Mouse (Mus musculus) hindbrain, postnatal 0 days (tissue): ENCODE measurements around the gene Gm42688. TPM values are rescaled to one million over a fixed set of nuclear protein-coding genes. Genes with fewer than 3 reads are reported as not detected.

ENCODE experiments used
- ATAC-seq: fragments of 200-750 bp; cut with Nextera tagmentation; 2 replicates; pipeline ENCODE4 v1.8.0; 2017; ENCODE audit warnings: mild to moderate bottlenecking, moderate TSS enrichment, moderate library complexity
- DNase-seq: peaks from one replicate; pipeline ENCODE4 v3.0.0-alpha.2; 2015; ENCODE audit warnings: low spot score
- H3K27ac ChIP-seq: fragments of 300-500 bp; sonication (generic); 2 replicates; pipeline ENCODE4 v1.5.1; 2014; ENCODE audit warnings: mild to moderate bottlenecking
- H3K27me3 ChIP-seq: fragments of 300-500 bp; sonication (generic); 2 replicates; pipeline ENCODE4 v1.6.1; 2014; ENCODE audit warnings: low read length, mixed read lengths; ENCODE audit not compliant: insufficient read depth
- H3K36me3 ChIP-seq: fragments of 300-500 bp; sonication (generic); 2 replicates; pipeline ENCODE4 v1.6.1; 2014; ENCODE audit warnings: low read length, mixed read lengths; ENCODE audit not compliant: insufficient read depth
- H3K4me1 ChIP-seq: fragments of 300-500 bp; sonication (generic); 2 replicates; pipeline ENCODE4 v1.6.1; 2014; ENCODE audit warnings: antibody characterized with exemption, low read length, mixed read lengths; ENCODE audit not compliant: insufficient read depth
- H3K4me2 ChIP-seq: fragments of 300-500 bp; sonication (generic); 2 replicates; pipeline ENCODE4 v1.6.1; 2014; ENCODE audit warnings: low read depth, mild to moderate bottlenecking, low read length, moderate library complexity, mixed read lengths
- H3K4me3 ChIP-seq: fragments of 300-500 bp; sonication (generic); 2 replicates; pipeline ENCODE4 v1.5.1; 2014; ENCODE audit warnings: low read length
- H3K9ac ChIP-seq: fragments of 300-500 bp; sonication (generic); replicated peaks from 2 replicates; pipeline ENCODE4 v1.6.1; 2014; ENCODE audit warnings: mild to moderate bottlenecking, low read length, moderate library complexity, mixed read lengths
- H3K9me3 ChIP-seq: fragments of 300-500 bp; sonication (generic); 2 replicates; pipeline ENCODE4 v1.6.1; 2016; ENCODE audit warnings: low read length, mixed read lengths
- CTCF ChIP-seq: IDR thresholded peaks from 2 replicates; pipeline ENCODE4 v1.5.1; 2016; ENCODE audit warnings: antibody characterized with exemption, control low read depth, low read depth
- WGBS: fragments of 180-500 bp; shearing (Covaris S2); extraction: QIAGEN DNeasy Blood & Tissue Kit; methylation state at CpG from one replicate; pipeline ENCODE4 v1.1.7; 2014; 5-methylcytosine and 5-hydroxymethylcytosine counted together
- polyA plus RNA-seq: library from polyadenylated mRNA; unstranded; fragments of >200 nt; fragmentation: Nextera tagmentation; extraction: Ambion mirVana; gene quantifications from 2 replicates; pipeline ENCODE4 v1.2.1, GENCODE M21; 2015
- total RNA-seq: library from RNA; depleted of rRNA; stranded (reverse); fragments of >200 nt; gene quantifications from 2 replicates; pipeline ENCODE4 v1.2.3, GENCODE M21; 2014; rRNA removed

The Gm42688 gene
- total RNA-seq = 4.3 and 5.7 TPM in 2 replicates
- 3.0 and 3.7 TPM in 2 replicates for polyA plus RNA-seq

DNA sequence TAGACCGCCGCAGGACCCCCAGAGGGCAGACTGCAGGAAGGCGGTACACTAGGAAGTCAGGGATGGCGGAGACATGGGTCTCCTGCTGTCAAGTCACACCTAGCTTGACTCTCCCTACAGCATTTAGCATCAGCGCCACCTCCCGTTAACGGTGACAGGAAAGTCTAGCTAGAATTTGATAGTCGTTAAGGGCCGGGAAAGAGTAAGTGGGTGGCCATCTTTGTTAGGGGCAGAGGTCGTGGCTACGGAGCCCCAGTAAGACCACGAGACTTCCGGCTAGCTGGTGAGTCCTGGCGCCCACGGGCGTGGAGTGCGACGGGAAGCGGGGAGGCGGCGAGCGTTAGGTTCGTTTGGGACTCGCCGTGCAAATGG lies at the start of gene Gm42688, which contains the start of gene Ccdc142:
TSS of gene Gm42688 (plus strand) at position 302 of the 372 bp plus-strand sequence.
TSS of gene Ccdc142 (plus strand) at position 286 of the 372 bp plus-strand sequence.
- TF ChIP-seq CTCF = peak; percentile 80
- H3K4me3 ChIP-seq = peak within 1 kb of the TSS; percentile 75
- H3K27me3 ChIP-seq = no peaks in the 10 kb centered on the region
- ATAC-seq (peak; percentile 93), DNase-seq (peak; percentile 94)
- H3K4me2 ChIP-seq = peak within 1 kb of the TSS; percentile 90
- H3K4me1 ChIP-seq = peaks cover 15% of the 10 kb centered on the region
- H3K36me3 ChIP-seq = peaks cover 3% of the 10 kb centered on the region; the same call in 1 of the 2 replicates
- H3K9ac ChIP-seq = peak within 1 kb of the TSS; percentile 80
- under 1% methylated on average over 25 of the region's 25 CpGs for WGBS
- H3K9me3 ChIP-seq = no peaks in the 10 kb centered on the region
- H3K27ac ChIP-seq = peak within 1 kb of the TSS; percentile 91

GRCm38 (mm10) chr6:83053136-83053960 lies 48.1 kb upstream of the Gm42688 start:
- peak overlapping the region; percentile 90 for H3K4me2 ChIP-seq
- H3K27me3 ChIP-seq = no peaks in the 10 kb centered on the region
- TF ChIP-seq CTCF = 0 out of 2 replicates have a peak, but pooled peaks have one; percentile 1
- WGBS = 2% methylated on average over 26 of the region's 26 CpGs
- ATAC-seq (no peak), DNase-seq (peak; percentile 56)
- H3K27ac ChIP-seq = peak overlapping the region; percentile 86
- H3K9ac ChIP-seq = peak overlapping the region; percentile 89
- H3K4me3 ChIP-seq = peak overlapping the region; percentile 91
- H3K4me1 ChIP-seq = peaks cover 18% of the 10 kb centered on the region
- H3K9me3 ChIP-seq = no peaks in the 10 kb centered on the region
- H3K36me3 ChIP-seq = no peaks in the 10 kb centered on the region

DNA sequence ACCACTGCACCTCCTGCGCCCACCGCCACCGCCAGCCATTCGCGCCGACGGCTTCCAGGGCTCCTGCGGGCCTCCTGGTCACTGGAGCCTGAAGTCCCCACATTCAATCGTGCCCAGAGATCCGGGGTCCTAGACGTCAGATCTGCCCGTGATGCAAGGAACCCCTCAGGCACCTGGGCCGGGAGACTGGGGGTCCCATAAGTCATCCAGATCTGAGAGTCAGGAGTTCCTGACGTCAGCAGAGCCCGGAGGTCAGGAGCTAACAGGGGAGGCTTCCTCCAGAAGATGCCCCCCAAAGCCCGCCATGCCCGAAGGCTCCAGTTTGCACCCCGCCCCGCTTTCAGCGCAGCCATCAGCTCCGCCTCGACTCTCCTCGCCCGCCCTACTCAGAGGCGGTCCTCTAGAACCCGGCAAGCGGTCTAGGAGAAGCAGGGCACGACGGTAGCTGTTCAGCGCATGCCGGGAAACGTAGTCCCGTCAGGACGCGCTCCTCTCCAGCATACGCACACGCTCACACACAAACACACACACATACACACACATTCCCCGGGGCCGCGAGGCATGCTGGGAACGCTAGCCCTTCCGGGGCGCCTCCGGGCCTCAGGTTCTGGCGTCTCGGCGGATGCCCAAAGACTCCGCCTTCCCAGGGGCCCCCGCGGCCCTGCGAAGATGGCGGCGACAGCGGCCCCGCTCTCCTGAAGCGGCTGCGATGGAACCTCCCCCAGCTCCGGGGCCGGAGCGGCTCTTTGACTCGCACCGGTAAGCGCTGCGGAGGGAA lies 47.2 kb upstream of the Gm42688 start, which contains the start of gene Aup1:
TSS of gene Aup1 (plus strand) at position 448 of the 778 bp plus-strand sequence.
- Histone ChIP-seq H3K36me3 (no peaks in the 10 kb centered on the region), H3K27me3 (no peaks in the 10 kb centered on the region), H3K27ac (peak within 1 kb of the TSS; percentile 86), H3K4me2 (peak within 1 kb of the TSS; percentile 90), H3K4me1 (peaks cover 18% of the 10 kb centered on the region), H3K9me3 (no peaks in the 10 kb centered on the region), H3K4me3 (peak within 1 kb of the TSS; percentile 91), H3K9ac (peak within 1 kb of the TSS; percentile 89)
- no peak for TF ChIP-seq CTCF
- ATAC-seq (peak; percentile 98), DNase-seq (peak; percentile 99)
- under 1% methylated on average over 62 of the region's 64 CpGs for WGBS

GRCm38 (mm10) chr6:83054871-83055431 lies 46.5 kb upstream of the Gm42688 start, which contains the start of gene Htra2:
Htra2 (minus strand) TSS chr6:83055273.
- peak; percentile 13; the same call in 1 of the 2 replicates for ATAC-seq
- Histone ChIP-seq H3K4me1 (peaks cover 18% of the 10 kb centered on the region), H3K27ac (peak within 1 kb of the TSS; percentile 86), H3K4me3 (peak within 1 kb of the TSS; percentile 91), H3K9me3 (no peaks in the 10 kb centered on the region), H3K9ac (peak within 1 kb of the TSS; percentile 89), H3K36me3 (no peaks in the 10 kb centered on the region), H3K27me3 (no peaks in the 10 kb centered on the region), H3K4me2 (peak within 1 kb of the TSS; percentile 90)
- 0% methylated on average over 50 of the region's 50 CpGs for WGBS
- DNase-seq = peak; percentile 30
- peak; percentile 55 for TF ChIP-seq CTCF

DNA sequence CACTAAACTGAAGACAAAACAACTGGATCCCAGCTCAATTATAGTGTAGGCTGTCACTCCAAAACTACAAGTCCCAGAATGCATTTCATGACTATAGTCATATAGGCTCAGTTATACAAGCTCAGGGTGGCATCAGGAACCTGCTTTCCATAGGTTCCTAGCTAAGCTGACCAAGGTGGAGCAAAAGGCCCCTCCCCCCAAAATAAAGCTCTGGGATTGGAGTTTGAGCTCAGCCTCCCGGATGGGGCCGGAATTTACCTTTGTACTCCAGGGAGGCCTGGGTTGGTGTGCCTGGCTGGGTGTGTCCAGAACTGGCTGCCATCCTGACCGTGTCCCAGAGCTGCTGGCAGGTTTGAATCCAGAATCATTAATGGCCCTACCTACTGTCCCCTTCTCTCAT lies 43.6 kb upstream of the Gm42688 start, which contains the start of gene Dqx1:
TSS of gene Dqx1 (plus strand) at position 55 of the 400 bp plus-strand sequence.
- no peak for ATAC-seq

GRCm38 (mm10) chr6:83058725-83059124 lies 42.7 kb upstream of the Gm42688 start:
- Histone ChIP-seq H3K9me3 (no peaks in the 10 kb centered on the region), H3K9ac (no peak overlapping the region), H3K27me3 (peaks cover 24% of the 10 kb centered on the region), H3K27ac (no peak overlapping the region), H3K36me3 (no peaks in the 10 kb centered on the region), H3K4me3 (no peak overlapping the region), H3K4me1 (peaks cover 9% of the 10 kb centered on the region), H3K4me2 (no peak overlapping the region)
- TF ChIP-seq CTCF = no peak
- no peak for DNase-seq
- 77% methylated on average over 2 of the region's 2 CpGs for WGBS
- no peak for ATAC-seq

More for the DNA sequence above, 43.6 kb upstream of the Gm42688 start, which contains the start of gene Dqx1:
- 52% methylated on average over 3 of the region's 3 CpGs for whole genome bisulfite sequencing
- H3K27me3 ChIP-seq = peaks cover 15% of the 10 kb centered on the region
- H3K4me1 ChIP-seq = peaks cover 13% of the 10 kb centered on the region
- H3K27ac ChIP-seq = no peak within 1 kb of the TSS
- no peak within 1 kb of the TSS for H3K4me2 ChIP-seq
- DNase-seq = peak; percentile 47
- TF ChIP-seq CTCF = no peak
- no peaks in the 10 kb centered on the region for H3K9me3 ChIP-seq
- H3K9ac ChIP-seq = no peak within 1 kb of the TSS
- H3K36me3 ChIP-seq = no peaks in the 10 kb centered on the region
- H3K4me3 ChIP-seq = no peak within 1 kb of the TSS
